Mouse (Mus musculus) MEL (cell line): ENCODE measurements around the gene Dcun1d4. TPM values are rescaled to one million over a fixed set of nuclear protein-coding genes. Genes with fewer than 3 reads are reported as not detected.

ENCODE experiments used
- DNase-seq: peaks from one replicate; pipeline ENCODE4 v3.0.0; 2011; ENCODE audit warnings: low read depth, low spot score
- H3K27ac ChIP-seq: 2 replicates; pipeline ENCODE4 v1.5.1; 2012; ENCODE audit warnings: low read depth, mild to moderate bottlenecking, control low read depth, low read length, moderate library complexity; ENCODE audit not compliant: control insufficient read depth
- H3K27me3 ChIP-seq, 2 experiments: fragments of 150-350 bp in 1 of 2; sonication (generic) in 1 of 2; 2 replicates each; pipeline ENCODE4 v1.6.1; 2012; ENCODE audit warnings: low read length in 2 of 2, mild to moderate bottlenecking in 2 of 2, improper control_type of control experiment in 1 of 2, moderate library complexity in 1 of 2; ENCODE audit not compliant: insufficient read depth in 2 of 2, control insufficient read depth in 1 of 2
- H3K36me3 ChIP-seq, 2 experiments: 2 replicates each; pipeline ENCODE4 v1.6.1; 2012 to 2014; ENCODE audit warnings: low read length in 2 of 2, improper control_type of control experiment in 1 of 2, inconsistent platforms in 1 of 2, mild to moderate bottlenecking in 1 of 2; ENCODE audit not compliant: insufficient read depth in 2 of 2, control insufficient read depth in 1 of 2
- H3K4me1 ChIP-seq, 2 experiments: fragments of 150-350 bp in 1 of 2; sonication (generic) in 1 of 2; 2 replicates each; pipeline ENCODE4 v1.6.1; 2012; ENCODE audit warnings: low read length in 2 of 2, improper control_type of control experiment in 1 of 2, mild to moderate bottlenecking in 1 of 2; ENCODE audit not compliant: insufficient read depth in 2 of 2, control insufficient read depth in 1 of 2
- H3K4me3 ChIP-seq, 2 experiments: fragments of 150-350 bp in 1 of 2; sonication (generic) in 1 of 2; 2 replicates each; pipeline ENCODE4 v1.5.1; 2012; ENCODE audit warnings: low read depth in 2 of 2, low read length in 2 of 2, mild to moderate bottlenecking in 2 of 2, moderate library complexity in 2 of 2, control low read depth in 1 of 2, improper control_type of control experiment in 1 of 2; ENCODE audit not compliant: control insufficient read depth in 1 of 2, insufficient read depth in 1 of 2
- H3K79me2 ChIP-seq: 2 replicates; pipeline ENCODE4 v1.6.1; 2012; ENCODE audit warnings: mild to moderate bottlenecking, low read length, moderate library complexity; ENCODE audit not compliant: control insufficient read depth, poor library complexity, insufficient read depth
- H3K9ac ChIP-seq: 2 replicates; pipeline ENCODE4 v1.6.1; 2012; ENCODE audit warnings: low read depth, mild to moderate bottlenecking, control low read depth, low read length, moderate library complexity; ENCODE audit not compliant: control insufficient read depth, poor library complexity, severe bottlenecking
- H3K9me3 ChIP-seq: fragments of 150-350 bp; sonication (generic); replicated peaks from 2 replicates; pipeline ENCODE4 v1.6.1; 2012; ENCODE audit warnings: mild to moderate bottlenecking, low read length, improper control_type of control experiment, moderate library complexity; ENCODE audit not compliant: insufficient read depth
- CHD2 ChIP-seq: IDR thresholded peaks from 2 replicates; pipeline ENCODE4 v1.6.1; 2011; ENCODE audit warnings: low read length, improper control_type of control experiment
- E2F4 ChIP-seq: IDR thresholded peaks from 2 replicates; pipeline ENCODE4 v1.6.1; 2011; ENCODE audit warnings: low read depth, low read length, improper control_type of control experiment, borderline replicate concordance
- ELF1 ChIP-seq: IDR thresholded peaks from 2 replicates; pipeline ENCODE4 v1.6.1; 2014; ENCODE audit warnings: low read depth, mild to moderate bottlenecking, inconsistent platforms, low read length, improper control_type of control experiment, moderate library complexity
- EP300 ChIP-seq, 2 experiments: IDR thresholded peaks; 2 replicates each; pipeline ENCODE4 v1.6.1; 2011; ENCODE audit warnings: improper control_type of control experiment in 2 of 2, low read length in 2 of 2, low read depth in 1 of 2, mild to moderate bottlenecking in 1 of 2
- GABPA ChIP-seq: IDR thresholded peaks from 2 replicates; pipeline ENCODE4 v1.6.1; 2012; ENCODE audit warnings: low read depth, mild to moderate bottlenecking, inconsistent platforms, low read length, improper control_type of control experiment, moderate library complexity
- JUND ChIP-seq: IDR thresholded peaks from 2 replicates; pipeline ENCODE4 v1.6.1; 2011; ENCODE audit warnings: low read depth, mild to moderate bottlenecking, improper control_type of control experiment, low read length
- KAT2A ChIP-seq: conservative IDR thresholded peaks from 2 replicates; pipeline ENCODE4 v1.6.1; 2012; ENCODE audit warnings: low read depth, low read length, improper control_type of control experiment, inconsistent platforms
- MAFK ChIP-seq: IDR thresholded peaks from 2 replicates; pipeline ENCODE4 v1.6.1; 2011; ENCODE audit warnings: low read depth, mild to moderate bottlenecking, low read length, improper control_type of control experiment, borderline replicate concordance
- MAX ChIP-seq: IDR thresholded peaks from 2 replicates; pipeline ENCODE4 v1.6.1; 2011; ENCODE audit warnings: low read length, improper control_type of control experiment
- MAZ ChIP-seq: IDR thresholded peaks from 2 replicates; pipeline ENCODE4 v1.6.1; 2012; ENCODE audit warnings: low read depth, mild to moderate bottlenecking, inconsistent platforms, low read length, improper control_type of control experiment
- MEF2A ChIP-seq: IDR thresholded peaks from 2 replicates; pipeline ENCODE4 v1.6.1; 2014; ENCODE audit warnings: low read depth, mild to moderate bottlenecking, inconsistent platforms, low read length, improper control_type of control experiment; ENCODE audit not compliant: poor library complexity, insufficient replicate concordance, severe bottlenecking; ENCODE audit errors: extremely low read depth
- MXI1 ChIP-seq: IDR thresholded peaks from 2 replicates; pipeline ENCODE4 v1.6.1; 2011; ENCODE audit warnings: mild to moderate bottlenecking, low read depth, low read length, improper control_type of control experiment
- MYC ChIP-seq: IDR thresholded peaks from 2 replicates; pipeline ENCODE4 v1.6.1; 2011; ENCODE audit warnings: low read depth, mild to moderate bottlenecking, low read length, improper control_type of control experiment, moderate library complexity
- NELFE ChIP-seq: IDR thresholded peaks from 2 replicates; pipeline ENCODE4 v1.6.1; 2011; ENCODE audit warnings: low read depth, low read length, improper control_type of control experiment
- POLR2AphosphoS5 ChIP-seq: IDR thresholded peaks from 2 replicates; pipeline ENCODE4 v1.6.1; 2012; ENCODE audit warnings: low read depth, borderline replicate concordance, mild to moderate bottlenecking, inconsistent platforms, low read length, moderate library complexity, mixed read lengths
- RAD21 ChIP-seq: IDR thresholded peaks from 2 replicates; pipeline ENCODE4 v1.6.1; 2011; ENCODE audit warnings: mild to moderate bottlenecking, low read depth, low read length, improper control_type of control experiment
- SMC3 ChIP-seq: IDR thresholded peaks from 2 replicates; pipeline ENCODE4 v1.6.1; 2011; ENCODE audit warnings: low read depth, low read length, improper control_type of control experiment
- TAL1 ChIP-seq: IDR thresholded peaks from 2 replicates; pipeline ENCODE4 v1.6.1; 2012; ENCODE audit warnings: mild to moderate bottlenecking, inconsistent platforms, low read length, moderate library complexity, mixed read lengths
- TBP ChIP-seq: IDR thresholded peaks from 2 replicates; pipeline ENCODE4 v1.8.0; 2011; ENCODE audit warnings: low read depth, low read length, improper control_type of control experiment
- TCF12 ChIP-seq: IDR thresholded peaks from 2 replicates; pipeline ENCODE4 v1.6.1; 2014; ENCODE audit warnings: low read depth, mild to moderate bottlenecking, inconsistent platforms, low read length, improper control_type of control experiment, moderate library complexity
- ZNF384 ChIP-seq: IDR thresholded peaks from 2 replicates; pipeline ENCODE4 v1.6.1; 2012; ENCODE audit warnings: low read depth, mild to moderate bottlenecking, inconsistent platforms, low read length, improper control_type of control experiment
- polyA plus RNA-seq, 2 experiments: library from polyadenylated mRNA; stranded (reverse) in 1 of 2; unstranded in 1 of 2; fragments of >175 nt in 1 of 2; fragments of >200 nt in 1 of 2; gene quantifications; 2 replicates each; pipeline versions ENCODE4 v1.2.1 to v1.2.4; 2012; ENCODE audit warnings: low replicate concordance in 2 of 2, low read depth in 1 of 2; ENCODE audit not compliant: insufficient read length in 2 of 2, insufficient read depth in 1 of 2, missing spikeins in 1 of 2
- total RNA-seq: library from RNA; depleted of rRNA; stranded (reverse); fragments of 300-350 nt; gene quantifications from 2 replicates; pipeline ENCODE4 v1.2.3, GENCODE M21; 2012

Dcun1d4 gene
- total and polyA plus RNA-seq, 3 experiments: 7.6 to 10.0 TPM; not detected in 1

GRCm38 (mm10) chr5:73599991-73600390 is 119.2 kb downstream of the Dcun1d4 start:
- no peaks in the 10 kb centered on the region for H3K4me1 ChIP-seq
- H3K79me2 ChIP-seq: no peaks in the 10 kb centered on the region
- no peaks in the 10 kb centered on the region for H3K36me3 ChIP-seq
- H3K27me3 ChIP-seq: peaks cover 0 to 2% of the 10 kb centered on the region in 2 experiments; a peak in 2 of 4 replicates
- H3K9ac ChIP-seq: no peak overlapping the region
- no peak overlapping the region for H3K4me3 ChIP-seq
- DNase-seq: no peak
- H3K9me3 ChIP-seq: no peaks in the 10 kb centered on the region
- TF ChIP-seq EP300 (IDR thresholded peaks at IDR 0.05; ENCODE audit: low read depth in 1 of 2, low read length in 2 of 2): no peak
- TF ChIP-seq SMC3: no peak
- TF ChIP-seq TCF12: no peak
- H3K27ac ChIP-seq: no peak overlapping the region

- TF ChIP-seq MEF2A: no peak
- TF ChIP-seq TAL1: no peak
- no peak for TF ChIP-seq MAZ
- no peak for TF ChIP-seq JUND
- no peak for TF ChIP-seq MAX
- TF ChIP-seq MAFK: no peak
- TF ChIP-seq EP300 (IDR thresholded peaks at IDR 0.05; ENCODE audit: low read depth in 1 of 2, low read length in 2 of 2): no peak
- TF ChIP-seq ZNF384: no peak
- TF ChIP-seq E2F4: no peak
- TF ChIP-seq CHD2: no peak
- TF ChIP-seq TCF12: no peak
- no peak for TF ChIP-seq TBP
- TF ChIP-seq GABPA: no peak
- no peak for TF ChIP-seq POLR2AphosphoS5
- no peak for TF ChIP-seq MXI1
- no peak for TF ChIP-seq RAD21
- TF ChIP-seq ELF1: no peak
- no peak for TF ChIP-seq KAT2A
- TF ChIP-seq NELFE: no peak
- TF ChIP-seq MYC: no peak
- H3K27me3 ChIP-seq: peaks cover 0 to 2% of the 10 kb centered on the region in 2 experiments; a peak in 1 of 4 replicates
- no peak for DNase-seq
- H3K79me2 ChIP-seq: no peaks in the 10 kb centered on the region
- H3K27ac ChIP-seq: no peak overlapping the region
- H3K36me3 ChIP-seq: no peaks in the 10 kb centered on the region
- H3K4me1 ChIP-seq: no peaks in the 10 kb centered on the region
- no peaks in the 10 kb centered on the region for H3K9me3 ChIP-seq
- H3K4me3 ChIP-seq: no peak overlapping the region
- no peak overlapping the region for H3K9ac ChIP-seq
These were observed 120.6 kb downstream of the Dcun1d4 start for GRCm38 (mm10) chr5:73601361-73601763.
